Comparison of ENCODE assay signal across 7 mouse cellular contexts in genomic region chr17:6270840-6271239, GRCm38 (mm10). TPM values are rescaled to one million over a fixed set of nuclear protein-coding genes. Genes with fewer than 3 reads are reported as not detected.
DNase-seq lines count a peak whose midpoint lies in the region; ATAC-seq and TF ChIP-seq lines count a peak whose summit lies in the region.
"Not testable (repeated sequence)": the region's sequence is repeated elsewhere in the genome, so short reads cannot be mapped to it uniquely, and the experiment has no call there.

No protein-coding gene starts in this region.

- not testable (repeated sequence) for H3K27me3 ChIP-seq in embryonic facial prominence, embryonic 11.5 days (ENCODE audit: control insufficient read depth, insufficient read depth, low read length); heart, adult 2 months (ENCODE audit: control insufficient read depth, insufficient read depth, low read length); limb, embryonic 13.5 days; neural tube, embryonic 15.5 days (replicated peaks)

- 1% methylated on average over 25 of the region's 25 CpGs for WGBS in embryonic facial prominence, embryonic 11.5 days
- 1% methylated on average over 25 of the region's 25 CpGs for WGBS in heart, adult 2 months
- WGBS in limb, embryonic 13.5 days, result 0% methylated on average over 22 of the region's 25 CpGs
- WGBS in neural tube, embryonic 15.5 days, result under 1% methylated on average over 25 of the region's 25 CpGs

- not testable (repeated sequence) for H3K27ac ChIP-seq in embryonic facial prominence, embryonic 11.5 days (replicated peaks; ENCODE audit: low read depth, low read length); heart, adult 2 months; limb, embryonic 13.5 days; neural tube, embryonic 15.5 days (replicated peaks)

- H3K9me3 ChIP-seq in embryonic facial prominence, embryonic 11.5 days (replicated peaks; ENCODE audit: control insufficient read depth, low read length); limb, embryonic 13.5 days; neural tube, embryonic 15.5 days (replicated peaks): not testable (repeated sequence)

- H3K4me3 ChIP-seq in embryonic facial prominence, embryonic 11.5 days (ENCODE audit: low read depth, low read length), result peak overlapping the region; percentile 45
- H3K4me3 ChIP-seq in heart, adult 2 months, result peak overlapping the region; percentile 44
- peak overlapping the region; percentile 49 for H3K4me3 ChIP-seq in limb, embryonic 13.5 days
- H3K4me3 ChIP-seq in neural tube, embryonic 15.5 days (replicated peaks), result peak overlapping the region; percentile 48

- not testable (repeated sequence) for H3K36me3 ChIP-seq in embryonic facial prominence, embryonic 11.5 days (replicated peaks; ENCODE audit: control insufficient read depth, insufficient read depth, low read depth, low read length); heart, adult 2 months (ENCODE audit: control insufficient read depth, insufficient read depth, low read length); limb, embryonic 13.5 days; neural tube, embryonic 15.5 days

- H3K79me2 ChIP-seq in heart, adult 2 months (replicated peaks; ENCODE audit: control insufficient read depth, insufficient read depth, low read length), result not testable (repeated sequence)

- H3K9ac ChIP-seq in embryonic facial prominence, embryonic 11.5 days (replicated peaks; ENCODE audit: low read length), result peak overlapping the region; percentile 56
- peak overlapping the region; percentile 71 for H3K9ac ChIP-seq in heart, adult 2 months (ENCODE audit: low read depth, low read length)
- peak overlapping the region; percentile 72 for H3K9ac ChIP-seq in limb, embryonic 13.5 days
- peak overlapping the region; percentile 47 for H3K9ac ChIP-seq in neural tube, embryonic 15.5 days (replicated peaks)

- peak overlapping the region; percentile 59 for H3K4me2 ChIP-seq in embryonic facial prominence, embryonic 11.5 days (ENCODE audit: low read depth, low read length)
- H3K4me2 ChIP-seq in limb, embryonic 13.5 days (replicated peaks), result peak overlapping the region; percentile 64
- peak overlapping the region; percentile 69 for H3K4me2 ChIP-seq in neural tube, embryonic 15.5 days

- not testable (repeated sequence) for H3K4me1 ChIP-seq in embryonic facial prominence, embryonic 11.5 days (ENCODE audit: control insufficient read depth, insufficient read depth, low read length); heart, adult 2 months (ENCODE audit: control insufficient read depth, insufficient read depth, low read length); limb, embryonic 13.5 days; neural tube, embryonic 15.5 days

- DNase-seq in ZHBTc4 (ENCODE audit: low read depth, low spot score), result peak; percentile 52
- peak; percentile 41 for DNase-seq in embryonic facial prominence, embryonic 11.5 days (ENCODE audit: low spot score)
- DNase-seq in heart, adult 2 months, result peak in 1 of 2 experiments; percentile 14
- DNase-seq in induced T-regulatory cell, adult 2 months (ENCODE audit: low read depth), result peak; percentile 49

- intact Hi-C loops in heart, adult 2 months (cut with DNase I), result not testable (repeated sequence)

- TF ChIP-seq POLR2A in heart, adult 2 months (IDR thresholded peaks at IDR 0.05; ENCODE audit: insufficient read depth, low read depth, low read length), result not testable (repeated sequence)

- TF ChIP-seq EP300 in heart, adult 2 months (IDR thresholded peaks at IDR 0.05; ENCODE audit: insufficient read depth, low read depth, low read length), result not testable (repeated sequence)

- not testable (repeated sequence) for TF ChIP-seq CTCF in heart, adult 2 months (IDR thresholded peaks at IDR 0.05)

- ATAC-seq in embryonic facial prominence, embryonic 11.5 days (replicated peaks; ENCODE audit: insufficient number of reproducible peaks, low FRiP score, low TSS enrichment, low read depth); neural tube, embryonic 15.5 days (ENCODE audit: low FRiP score): not testable (repeated sequence)
- peak; percentile 7; the same call in 1 of the 2 replicates for ATAC-seq in limb, embryonic 13.5 days (ENCODE audit: low FRiP score, low read depth)
- peak; percentile 48 for ATAC-seq in megakaryocyte, adult 5-6 weeks (ENCODE audit: poor library complexity, severe bottlenecking)

RNA-seq across cellular contexts. Expression of gene Tmem181a, which starts 14.2 kb away (rescaled TPM):
- polyA plus RNA-seq in embryonic facial prominence, embryonic 11.5 days (2014; fragmentation: Nextera tagmentation; extraction: Ambion mirVana), result 21.2 and 23.4 TPM in 2 replicates
- 1 to 10 TPM; 7.0 to 8.1 TPM for total RNA-seq in heart, adult 2 months (2021)
- 10.2 and 14.5 TPM in 2 replicates for polyA plus RNA-seq in heart, adult 2 months (2012; rRNA removed)
- polyA plus RNA-seq in limb, embryonic 13.5 days (2015; fragmentation: Nextera tagmentation; extraction: Ambion mirVana), result 23.5 and 23.7 TPM in 2 replicates
- 5.4 and 6.7 TPM in 2 replicates for total RNA-seq in megakaryocyte, adult 5-6 weeks (2015)
- total RNA-seq in megakaryocyte, adult 5-6 weeks (2017), result 6.7 and 7.4 TPM in 2 replicates
- polyA plus RNA-seq in neural tube, embryonic 15.5 days (2015; fragmentation: Nextera tagmentation; extraction: Ambion mirVana), result 48.3 and 53.6 TPM in 2 replicates

RNA-seq across cellular contexts. Expression of gene Dynlt1a, which starts 46.5 kb away (rescaled TPM):
- 25.3 and 27.0 TPM in 2 replicates for polyA plus RNA-seq in embryonic facial prominence, embryonic 11.5 days (2014; fragmentation: Nextera tagmentation; extraction: Ambion mirVana)
- total RNA-seq in heart, adult 2 months (2021), result 1 to 10 TPM in 1 of 2 experiments, under 1 TPM in 1; 0.52 to 1.1 TPM
- 1.1 and 1.2 TPM in 2 replicates for polyA plus RNA-seq in heart, adult 2 months (2012; rRNA removed)
- polyA plus RNA-seq in limb, embryonic 13.5 days (2015; fragmentation: Nextera tagmentation; extraction: Ambion mirVana), result 18.0 and 20.8 TPM in 2 replicates
- total RNA-seq in megakaryocyte, adult 5-6 weeks (2015), result 12.5 and 16.6 TPM in 2 replicates
- total RNA-seq in megakaryocyte, adult 5-6 weeks (2017), result 8.7 and 11.3 TPM in 2 replicates
- 47.5 and 54.2 TPM in 2 replicates for polyA plus RNA-seq in neural tube, embryonic 15.5 days (2015; fragmentation: Nextera tagmentation; extraction: Ambion mirVana)
